8 mouse cellular contexts compared by ENCODE assay signal in genomic region chr10:9675550-9676417, GRCm38 (mm10). TPM values are rescaled to one million over a fixed set of nuclear protein-coding genes. Genes with fewer than 3 reads are reported as not detected.
DNase-seq lines count a peak whose midpoint lies in the region; ATAC-seq and TF ChIP-seq lines count a peak whose summit lies in the region.

No protein-coding gene starts in this region.

- no peak for TF ChIP-seq EP300 in heart, adult 2 months (IDR thresholded peaks at IDR 0.05; ENCODE audit: insufficient read depth, low read depth, low read length)

- no peak for TF ChIP-seq CTCF in heart, adult 2 months (IDR thresholded peaks at IDR 0.05)

- H3K9ac ChIP-seq in heart, adult 2 months (ENCODE audit: low read depth, low read length) = peak overlapping the region; percentile 77
- H3K9ac ChIP-seq in forebrain, embryonic 13.5 days = peak overlapping the region; percentile 73
- H3K9ac ChIP-seq in intestine, embryonic 16.5 days (ENCODE audit: low read depth, low read length) = peak overlapping the region; percentile 75
- H3K9ac ChIP-seq in midbrain, embryonic 12.5 days (replicated peaks) = peak overlapping the region; percentile 74

- peak overlapping the region; percentile 56 for H3K27ac ChIP-seq in heart, adult 2 months
- peak overlapping the region; percentile 48; the same call in 1 of the 2 replicates for H3K27ac ChIP-seq in forebrain, embryonic 13.5 days
- peak overlapping the region; percentile 68; the same call in 1 of the 2 replicates for H3K27ac ChIP-seq in intestine, embryonic 16.5 days (ENCODE audit: low read length)
- H3K27ac ChIP-seq in midbrain, embryonic 12.5 days (replicated peaks) = peak overlapping the region; percentile 78

- H3K4me2 ChIP-seq in forebrain, embryonic 13.5 days = peak overlapping the region; percentile 89
- peak overlapping the region; percentile 91 for H3K4me2 ChIP-seq in intestine, embryonic 16.5 days (ENCODE audit: low read depth, low read length)
- peak overlapping the region; percentile 91 for H3K4me2 ChIP-seq in midbrain, embryonic 12.5 days (replicated peaks)

- peak overlapping the region; percentile 77 for H3K4me3 ChIP-seq in heart, adult 2 months
- H3K4me3 ChIP-seq in forebrain, embryonic 13.5 days = peak overlapping the region; percentile 59
- H3K4me3 ChIP-seq in intestine, embryonic 16.5 days (ENCODE audit: low read length) = peak overlapping the region; percentile 75
- H3K4me3 ChIP-seq in midbrain, embryonic 12.5 days = peak overlapping the region; percentile 73

- no peak for DNase-seq in heart, adult 2 months
- DNase-seq in heart, adult 8-10 months (ENCODE audit: low spot score) = no peak
- DNase-seq in adrenal gland, postnatal 25 days = peak; percentile 15
- DNase-seq in urinary bladder, postnatal 10 days (ENCODE audit: low spot score) = no peak
- DNase-seq in adipocyte (ENCODE audit: low spot score) = no peak

- intact Hi-C loops in heart, adult 2 months (cut with DNase I) = loop anchor here (2.0 to 10.0 kb wide), 5 partner anchors 82 to 623 kb away; no protein-coding TSS in a partner anchor

- no peaks in the 10 kb centered on the region for H3K79me2 ChIP-seq in heart, adult 2 months (replicated peaks; ENCODE audit: control insufficient read depth, insufficient read depth, low read length)

- ATAC-seq in forebrain, embryonic 13.5 days = peak; percentile 38; the same call in 1 of the 2 replicates
- peak; percentile 48 for ATAC-seq in intestine, embryonic 16.5 days
- peak; percentile 53 for ATAC-seq in midbrain, embryonic 12.5 days (ENCODE audit: low FRiP score, low read depth)

- no peak for TF ChIP-seq POLR2A in heart, adult 2 months (IDR thresholded peaks at IDR 0.05; ENCODE audit: insufficient read depth, low read depth, low read length)

- H3K4me1 ChIP-seq in heart, adult 2 months (ENCODE audit: control insufficient read depth, insufficient read depth, low read length) = no peaks in the 10 kb centered on the region; the same call in 1 of the 2 replicates
- H3K4me1 ChIP-seq in forebrain, embryonic 13.5 days = peaks cover 18% of the 10 kb centered on the region
- peaks cover 8% of the 10 kb centered on the region for H3K4me1 ChIP-seq in intestine, embryonic 16.5 days (ENCODE audit: control insufficient read depth, insufficient read depth, low read length)
- H3K4me1 ChIP-seq in midbrain, embryonic 12.5 days = peaks cover 15% of the 10 kb centered on the region

- no peaks in the 10 kb centered on the region for H3K27me3 ChIP-seq in heart, adult 2 months (ENCODE audit: control insufficient read depth, insufficient read depth, low read length)
- H3K27me3 ChIP-seq in forebrain, embryonic 13.5 days = peaks cover 35% of the 10 kb centered on the region
- H3K27me3 ChIP-seq in intestine, embryonic 16.5 days (replicated peaks; ENCODE audit: control insufficient read depth, insufficient read depth, low read length) = peaks cover 3% of the 10 kb centered on the region; the same call in 1 of the 2 replicates
- peaks cover 38% of the 10 kb centered on the region for H3K27me3 ChIP-seq in midbrain, embryonic 12.5 days

- H3K36me3 ChIP-seq in heart, adult 2 months (ENCODE audit: control insufficient read depth, insufficient read depth, low read length) = no peaks in the 10 kb centered on the region; the same call in 1 of the 2 replicates
- H3K36me3 ChIP-seq in forebrain, embryonic 13.5 days (ENCODE audit: poor library complexity, severe bottlenecking) = no peaks in the 10 kb centered on the region
- no peaks in the 10 kb centered on the region for H3K36me3 ChIP-seq in intestine, embryonic 16.5 days (ENCODE audit: control insufficient read depth, insufficient read depth, low read length)
- H3K36me3 ChIP-seq in midbrain, embryonic 12.5 days = no peaks in the 10 kb centered on the region

- no peaks in the 10 kb centered on the region for H3K9me3 ChIP-seq in forebrain, embryonic 13.5 days (replicated peaks)
- H3K9me3 ChIP-seq in intestine, embryonic 16.5 days (ENCODE audit: control insufficient read depth, low read length) = no peaks in the 10 kb centered on the region
- H3K9me3 ChIP-seq in midbrain, embryonic 12.5 days = no peaks in the 10 kb centered on the region

- 17% methylated on average over 36 of the region's 36 CpGs for WGBS in heart, adult 2 months
- WGBS in forebrain, embryonic 13.5 days = 2% methylated on average over 36 of the region's 36 CpGs
- 8% methylated on average over 36 of the region's 36 CpGs for WGBS in intestine, embryonic 16.5 days
- WGBS in midbrain, embryonic 12.5 days = 1% methylated on average over 36 of the region's 36 CpGs

RNA-seq across cellular contexts. Expression of gene Samd5, which starts 0.8 kb away (rescaled TPM):
- 1 to 10 TPM; 3.0 to 3.8 TPM for total RNA-seq in heart, adult 2 months (2021)
- 1.2 and 1.7 TPM in 2 replicates for polyA plus RNA-seq in heart, adult 2 months (2012; rRNA removed)
- 1 to 10 TPM; 2.5 to 4.4 (median 3.2) TPM for total RNA-seq in heart, adult 8-10 months (2022)
- 6.7 and 8.7 TPM in 2 replicates for total RNA-seq in adrenal gland, postnatal 25 days (2021)
- polyA plus RNA-seq in forebrain, embryonic 13.5 days (2015; fragmentation: Nextera tagmentation; extraction: Ambion mirVana) = 3.7 and 3.9 TPM in 2 replicates
- polyA plus RNA-seq in intestine, embryonic 16.5 days (2015; fragmentation: Nextera tagmentation; extraction: Ambion mirVana) = 5.1 and 5.3 TPM in 2 replicates
- polyA plus RNA-seq in midbrain, embryonic 12.5 days (2016; fragmentation: Nextera tagmentation; extraction: Ambion mirVana) = 9.5 and 9.9 TPM in 2 replicates
